Mouse (Mus musculus) hindbrain, embryonic 16.5 days (tissue): ENCODE data around the gene Dnaic1. TPM values are rescaled to one million over a fixed set of nuclear protein-coding genes. Genes with fewer than 3 reads are reported as not detected.
A peak's percentile ranks its signal among the peaks of the same experiment; 100 is the strongest.

Experiments used
- ATAC-seq: fragments of 200-750 bp; cut with Nextera tagmentation; 2 replicates; pipeline ENCODE4 v1.8.0; 2017; ENCODE audit warnings: moderate TSS enrichment, moderate library complexity
- H3K27ac ChIP-seq: fragments of 300-500 bp; sonication (generic); 2 replicates; pipeline ENCODE4 v1.5.1; 2014; ENCODE audit warnings: low read depth, mild to moderate bottlenecking, control low read depth, low read length, moderate library complexity
- H3K27me3 ChIP-seq: fragments of 300-500 bp; sonication (generic); replicated peaks from 2 replicates; pipeline ENCODE4 v1.6.1; 2014; ENCODE audit warnings: low read length; ENCODE audit not compliant: control insufficient read depth, insufficient read depth
- H3K36me3 ChIP-seq: fragments of 300-500 bp; sonication (generic); 2 replicates; pipeline ENCODE4 v1.6.1; 2014; ENCODE audit warnings: mild to moderate bottlenecking, low read length, moderate library complexity, mixed read lengths; ENCODE audit not compliant: control insufficient read depth, insufficient read depth
- H3K4me1 ChIP-seq: fragments of 300-500 bp; sonication (generic); 2 replicates; pipeline ENCODE4 v1.6.1; 2014; ENCODE audit warnings: low read depth, low read length; ENCODE audit not compliant: control insufficient read depth, insufficient read depth
- H3K4me2 ChIP-seq: fragments of 300-500 bp; sonication (generic); 2 replicates; pipeline ENCODE4 v1.6.1; 2014; ENCODE audit warnings: mild to moderate bottlenecking, low read length, control low read depth, moderate library complexity
- H3K4me3 ChIP-seq: fragments of 300-500 bp; sonication (generic); 2 replicates; pipeline ENCODE4 v1.5.1; 2014; ENCODE audit warnings: mild to moderate bottlenecking, low read length, control low read depth, moderate library complexity
- H3K9ac ChIP-seq: fragments of 300-500 bp; sonication (generic); 2 replicates; pipeline ENCODE4 v1.6.1; 2014; ENCODE audit warnings: low read depth, mild to moderate bottlenecking, control low read depth, low read length, moderate library complexity
- H3K9me3 ChIP-seq: fragments of 300-500 bp; sonication (generic); 2 replicates; pipeline ENCODE4 v1.6.1; 2014; ENCODE audit warnings: mild to moderate bottlenecking, low read length, moderate library complexity; ENCODE audit not compliant: control insufficient read depth
- WGBS: fragments of 180-500 bp; shearing (Covaris S2); extraction: QIAGEN DNeasy Blood & Tissue Kit; methylation state at CpG from one replicate; pipeline ENCODE4 v1.1.7; 2014; 5-methylcytosine and 5-hydroxymethylcytosine counted together
- polyA plus RNA-seq: library from polyadenylated mRNA; unstranded; fragments of >200 nt; fragmentation: Nextera tagmentation; extraction: Ambion mirVana; gene quantifications from 2 replicates; pipeline ENCODE4 v1.2.1, GENCODE M21; 2015

The Dnaic1 gene
- polyA plus RNA-seq, 1 experiment from 2014 or later: 3.3 TPM

DNA sequence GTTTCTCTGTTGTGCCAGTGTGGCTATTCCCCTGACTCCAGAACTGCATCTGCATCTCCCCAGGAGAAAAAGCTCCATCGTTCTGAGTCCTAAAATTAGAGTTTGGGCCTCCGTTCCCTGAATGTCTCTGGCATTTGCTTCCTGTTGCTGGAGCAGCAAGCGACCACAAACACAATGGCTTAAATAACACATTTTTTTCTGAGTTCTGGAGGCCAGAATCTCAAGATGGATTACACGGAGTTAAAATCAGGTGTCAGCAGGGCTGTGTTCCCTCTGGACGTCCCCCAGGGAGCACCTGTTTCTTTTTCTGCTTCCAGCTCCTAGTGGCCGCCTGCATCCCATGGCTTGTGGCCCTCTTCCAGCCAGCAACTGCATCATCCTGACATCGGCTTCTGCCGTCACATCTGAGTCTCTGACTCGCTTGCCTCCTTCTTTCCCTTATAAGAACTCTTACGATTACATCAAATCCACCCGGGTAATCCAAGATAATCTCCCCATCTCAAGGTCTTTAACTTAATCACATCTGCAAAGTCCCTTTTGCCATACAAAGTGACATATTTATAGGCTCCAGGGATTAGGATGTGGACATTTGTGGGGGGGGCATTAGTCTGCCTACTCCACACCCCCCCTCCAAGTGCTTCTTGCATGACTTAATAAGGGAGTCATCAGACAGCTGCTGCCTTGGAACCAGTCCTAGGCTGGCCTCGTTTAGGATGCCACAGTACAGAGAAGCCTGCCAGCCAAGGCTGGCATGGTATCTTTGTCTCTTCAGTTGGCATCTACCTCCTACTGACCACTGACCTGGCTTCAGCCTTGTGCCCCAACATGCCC lies 49.6 kb downstream of the Dnaic1 start:
- Histone ChIP-seq H3K27ac (peak overlapping the region; percentile 24; the same call in 1 of the 2 replicates), H3K4me1 (peaks cover 20% of the 10 kb centered on the region), H3K4me3 (no peak overlapping the region), H3K4me2 (no peak overlapping the region), H3K27me3 (no peaks in the 10 kb centered on the region), H3K9ac (peak overlapping the region; percentile 35; the same call in 1 of the 2 replicates), H3K9me3 (no peaks in the 10 kb centered on the region), H3K36me3 (no peaks in the 10 kb centered on the region)
- 31% methylated on average over 12 of the region's 12 CpGs for WGBS
- peak; percentile 57 for ATAC-seq

DNA sequence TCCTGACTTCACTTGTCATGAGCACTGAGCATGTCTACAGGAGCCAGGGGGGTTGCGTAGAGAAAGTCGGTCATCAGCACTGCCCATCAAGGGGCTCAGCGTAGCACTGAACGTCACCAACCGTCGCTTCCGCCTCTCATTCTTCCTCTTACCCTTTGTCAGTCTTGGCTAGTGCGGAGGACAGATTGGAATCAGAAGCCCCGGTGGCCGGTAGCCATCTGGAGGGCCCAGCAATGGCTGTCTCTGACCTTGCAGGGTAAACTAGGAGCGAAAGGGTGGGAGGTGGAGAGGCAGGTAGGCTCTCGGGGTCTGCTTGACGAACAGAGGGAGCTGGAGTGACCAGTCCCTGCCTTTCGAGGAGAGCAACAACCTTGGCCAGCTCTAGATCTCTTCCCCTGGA lies 52.5 kb downstream of the Dnaic1 start:
- H3K4me3 ChIP-seq: no peak overlapping the region
- H3K27me3 ChIP-seq: no peaks in the 10 kb centered on the region
- H3K36me3 ChIP-seq: no peaks in the 10 kb centered on the region
- ATAC-seq: no peak
- H3K9me3 ChIP-seq: no peaks in the 10 kb centered on the region
- peaks cover 15% of the 10 kb centered on the region for H3K4me1 ChIP-seq
- H3K27ac ChIP-seq: no peak overlapping the region
- H3K9ac ChIP-seq: no peak overlapping the region
- H3K4me2 ChIP-seq: no peak overlapping the region
- 79% methylated on average over 14 of the region's 14 CpGs for WGBS

DNA sequence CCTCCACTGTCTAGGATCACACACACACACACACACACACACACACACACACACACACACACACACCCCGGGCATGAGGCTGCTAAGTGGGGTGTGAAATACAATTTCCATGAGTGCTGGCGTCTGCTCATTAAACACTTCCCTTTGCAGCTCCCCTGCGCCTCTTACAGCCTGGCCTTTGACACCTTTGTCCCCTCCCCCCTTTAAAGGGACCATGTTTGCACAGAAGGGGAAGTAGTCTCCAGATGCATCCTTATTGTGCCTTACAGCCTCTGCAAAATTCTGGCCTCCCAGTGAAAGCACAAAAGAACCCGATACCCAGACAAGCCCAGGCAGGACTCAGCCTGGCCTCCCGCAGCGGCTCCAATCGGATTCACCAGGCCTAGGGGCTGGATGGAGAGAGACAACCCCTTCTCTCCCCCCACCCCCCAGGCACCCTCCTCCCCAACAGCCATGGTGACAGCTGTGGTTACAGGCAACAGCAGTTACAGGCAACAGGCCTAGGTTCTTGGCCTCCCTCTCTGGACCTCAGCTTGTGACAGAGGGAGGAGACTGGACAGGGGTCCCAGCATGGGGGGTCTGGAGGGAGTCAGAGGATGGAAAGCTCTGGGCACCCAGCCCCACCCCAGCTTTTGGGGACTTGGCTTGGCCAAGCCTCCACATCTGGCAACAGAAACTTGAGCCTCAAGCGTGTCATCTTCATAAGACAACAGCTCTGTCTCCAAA lies 58.8 kb downstream of the Dnaic1 start:
- H3K4me3 ChIP-seq: no peak overlapping the region
- 15% methylated on average over 8 of the region's 8 CpGs for WGBS
- H3K9me3 ChIP-seq: no peaks in the 10 kb centered on the region
- peak overlapping the region; percentile 52 for H3K27ac ChIP-seq
- no peaks in the 10 kb centered on the region for H3K27me3 ChIP-seq
- H3K36me3 ChIP-seq: no peaks in the 10 kb centered on the region
- H3K9ac ChIP-seq: peak overlapping the region; percentile 29
- peaks cover 27% of the 10 kb centered on the region for H3K4me1 ChIP-seq
- ATAC-seq: peak; percentile 21; the same call in 1 of the 2 replicates
- H3K4me2 ChIP-seq: no peak overlapping the region

DNA sequence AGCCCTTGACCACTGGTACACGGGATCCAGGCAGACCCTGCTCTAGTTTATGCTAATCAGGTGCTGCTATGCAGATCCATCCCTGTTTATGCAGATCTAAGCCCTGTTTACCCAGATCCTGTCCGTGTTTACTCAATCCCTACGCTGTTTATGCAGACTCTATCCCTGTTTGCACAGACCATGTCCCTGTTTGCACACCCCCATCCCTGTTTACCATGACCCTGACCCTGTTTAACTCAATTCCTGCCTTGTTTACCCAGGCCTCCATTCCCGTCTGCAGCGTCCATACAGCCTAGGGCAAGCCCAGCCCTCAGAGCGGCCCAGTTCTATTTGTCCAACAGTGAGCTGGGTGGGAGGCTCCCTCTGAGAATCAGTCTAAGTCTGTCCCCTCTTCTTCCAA lies 60.6 kb downstream of the Dnaic1 start:
- Histone ChIP-seq H3K27ac (no peak overlapping the region), H3K27me3 (no peaks in the 10 kb centered on the region), H3K36me3 (no peaks in the 10 kb centered on the region), H3K9me3 (no peaks in the 10 kb centered on the region), H3K9ac (no peak overlapping the region), H3K4me1 (peaks cover 27% of the 10 kb centered on the region), H3K4me2 (no peak overlapping the region), H3K4me3 (no peak overlapping the region)
- WGBS: 41% methylated on average over 6 of the region's 6 CpGs
- ATAC-seq: no peak

DNA sequence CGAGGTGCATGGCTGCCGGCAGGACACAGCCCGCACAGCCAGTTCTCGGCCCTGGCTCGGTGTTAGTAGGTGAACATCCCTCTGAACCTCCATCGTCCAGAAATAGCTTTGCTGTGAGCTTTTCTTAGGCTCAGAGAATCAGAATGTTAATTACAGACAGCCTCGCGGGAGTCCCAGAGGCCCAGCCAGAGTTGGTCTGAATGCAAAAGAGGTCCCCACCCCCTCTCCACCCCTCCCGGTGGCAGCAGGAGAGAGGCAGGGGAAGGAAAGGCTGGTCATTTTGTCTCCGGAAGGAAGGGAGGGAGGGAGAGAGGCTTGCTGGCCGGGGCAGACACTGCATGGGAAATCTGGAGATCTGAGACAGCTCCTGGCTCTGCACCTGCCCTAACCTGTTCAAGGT lies 61.8 kb downstream of the Dnaic1 start:
- Histone ChIP-seq H3K4me1 (peaks cover 33% of the 10 kb centered on the region), H3K27ac (peak overlapping the region; percentile 66), H3K36me3 (no peaks in the 10 kb centered on the region), H3K4me3 (no peak overlapping the region), H3K9me3 (no peaks in the 10 kb centered on the region), H3K27me3 (no peaks in the 10 kb centered on the region), H3K9ac (peak overlapping the region; percentile 23; the same call in 1 of the 2 replicates), H3K4me2 (peak overlapping the region; percentile 7; the same call in 1 of the 2 replicates)
- WGBS: 2% methylated on average over 11 of the region's 11 CpGs
- peak; percentile 56 for ATAC-seq

DNA sequence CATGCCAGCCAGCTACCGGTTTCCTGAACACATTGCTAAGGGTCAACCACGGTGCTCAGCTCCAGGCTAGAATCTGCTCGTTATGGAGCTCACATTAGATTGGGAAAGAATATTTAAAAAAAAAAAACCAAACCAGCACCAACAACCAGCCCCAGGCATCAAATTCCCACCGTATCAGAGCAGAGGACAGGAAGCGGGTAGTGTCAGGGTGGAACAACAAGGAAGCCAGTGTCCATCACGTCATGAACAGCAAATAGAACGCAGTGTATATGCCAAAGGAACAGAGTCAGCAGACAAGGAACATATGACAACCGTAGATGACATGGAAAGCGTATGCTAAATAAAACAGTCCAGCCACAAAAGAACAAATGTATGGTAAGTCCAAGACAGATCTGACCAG lies 63.4 kb downstream of the Dnaic1 start:
- Histone ChIP-seq H3K36me3 (0 out of 2 replicates have a peak, but pooled peaks cover 2% of the 10 kb centered on the region), H3K4me2 (no peak overlapping the region), H3K9ac (no peak overlapping the region), H3K4me3 (no peak overlapping the region), H3K4me1 (peaks cover 49% of the 10 kb centered on the region), H3K9me3 (no peaks in the 10 kb centered on the region), H3K27me3 (no peaks in the 10 kb centered on the region), H3K27ac (no peak overlapping the region)
- ATAC-seq: no peak
- WGBS: 74% methylated on average over 9 of the region's 9 CpGs

DNA sequence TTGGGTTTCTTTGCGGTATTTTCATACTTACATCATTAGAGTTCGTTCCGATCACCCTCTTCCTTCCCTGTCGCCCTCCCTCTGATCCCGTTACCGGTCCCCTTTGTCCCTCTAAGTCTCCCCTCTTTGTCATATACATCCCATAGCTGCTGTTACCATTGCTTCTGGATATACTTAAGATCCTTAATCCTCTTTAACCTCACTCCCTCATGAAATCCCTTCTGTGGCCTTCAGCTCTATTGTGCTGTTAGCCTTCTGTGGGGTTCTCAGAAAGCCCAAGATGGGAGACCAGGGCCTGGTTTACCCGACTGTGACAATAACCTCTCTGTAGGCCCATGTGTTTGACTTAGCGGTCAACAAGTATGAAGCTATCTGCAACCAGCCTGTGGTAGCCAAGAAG lies 65.1 kb downstream of the Dnaic1 start:
- H3K4me1 ChIP-seq: peaks cover 55% of the 10 kb centered on the region
- H3K36me3 ChIP-seq: 0 out of 2 replicates have a peak, but pooled peaks cover 2% of the 10 kb centered on the region
- no peak for ATAC-seq
- no peaks in the 10 kb centered on the region for H3K27me3 ChIP-seq
- H3K4me2 ChIP-seq: no peak overlapping the region
- no peak overlapping the region for H3K9ac ChIP-seq
- H3K9me3 ChIP-seq: no peaks in the 10 kb centered on the region
- WGBS: 81% methylated on average over 8 of the region's 8 CpGs
- no peak overlapping the region for H3K27ac ChIP-seq
- no peak overlapping the region for H3K4me3 ChIP-seq

DNA sequence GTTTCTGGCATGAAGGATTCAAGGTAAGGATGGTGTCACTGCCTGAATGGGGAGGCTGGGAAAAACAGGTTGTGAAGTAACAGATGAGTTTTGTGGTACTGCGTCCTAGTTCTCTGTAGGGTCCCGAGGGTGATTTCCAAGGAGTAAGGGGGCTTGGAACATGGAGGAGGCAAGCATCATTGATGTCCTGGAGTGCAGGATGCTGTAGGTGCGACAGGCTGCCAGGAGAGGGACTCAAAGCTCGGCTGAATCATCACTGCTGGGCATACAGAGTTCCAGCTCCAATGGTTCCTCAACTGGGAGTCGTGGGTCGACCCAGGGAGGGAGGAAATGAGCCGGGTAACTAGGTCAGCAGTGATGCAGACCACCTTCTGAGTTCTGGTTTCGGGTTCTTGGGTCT lies 65.6 kb downstream of the Dnaic1 start:
- 75% methylated on average over 8 of the region's 8 CpGs for WGBS

DNA sequence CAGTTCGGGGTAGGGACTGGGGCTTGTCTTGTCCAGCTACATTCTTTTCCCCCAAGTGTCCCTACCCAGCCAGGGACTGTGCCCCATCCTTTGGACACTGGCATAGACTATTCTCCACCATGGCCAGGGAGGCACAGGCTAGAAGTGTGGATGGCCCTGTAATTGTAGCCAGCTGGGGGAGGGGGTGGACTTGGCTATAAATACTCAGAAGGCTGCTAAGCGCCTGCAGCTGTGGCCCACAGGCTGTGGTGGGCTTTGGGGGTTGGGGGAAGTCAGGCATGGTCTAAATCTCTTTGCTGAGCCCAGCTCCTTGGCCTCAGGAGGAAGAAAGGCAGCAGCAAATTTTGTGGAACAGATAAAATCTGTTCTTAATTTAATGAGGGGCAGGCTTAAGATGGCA lies 66.3 kb downstream of the Dnaic1 start:
- Histone ChIP-seq H3K9me3 (no peaks in the 10 kb centered on the region), H3K4me2 (no peak overlapping the region), H3K4me3 (no peak overlapping the region), H3K27ac (no peak overlapping the region), H3K27me3 (no peaks in the 10 kb centered on the region), H3K36me3 (0 out of 2 replicates have a peak, but pooled peaks cover 2% of the 10 kb centered on the region), H3K9ac (no peak overlapping the region), H3K4me1 (peaks cover 56% of the 10 kb centered on the region)
- WGBS: 65% methylated on average over 2 of the region's 2 CpGs
- ATAC-seq: no peak

More for the DNA sequence above, 65.6 kb downstream of the Dnaic1 start:
- H3K9ac ChIP-seq: no peak overlapping the region
- H3K4me3 ChIP-seq: no peak overlapping the region
- no peak for ATAC-seq
- no peaks in the 10 kb centered on the region for H3K27me3 ChIP-seq
- 0 out of 2 replicates have a peak, but pooled peaks cover 2% of the 10 kb centered on the region for H3K36me3 ChIP-seq
- H3K9me3 ChIP-seq: no peaks in the 10 kb centered on the region
- H3K27ac ChIP-seq: no peak overlapping the region
- H3K4me1 ChIP-seq: peaks cover 51% of the 10 kb centered on the region
- H3K4me2 ChIP-seq: no peak overlapping the region
